Comparison of ENCODE assay signal across 8 mouse cellular contexts in the genomic region with DNA sequence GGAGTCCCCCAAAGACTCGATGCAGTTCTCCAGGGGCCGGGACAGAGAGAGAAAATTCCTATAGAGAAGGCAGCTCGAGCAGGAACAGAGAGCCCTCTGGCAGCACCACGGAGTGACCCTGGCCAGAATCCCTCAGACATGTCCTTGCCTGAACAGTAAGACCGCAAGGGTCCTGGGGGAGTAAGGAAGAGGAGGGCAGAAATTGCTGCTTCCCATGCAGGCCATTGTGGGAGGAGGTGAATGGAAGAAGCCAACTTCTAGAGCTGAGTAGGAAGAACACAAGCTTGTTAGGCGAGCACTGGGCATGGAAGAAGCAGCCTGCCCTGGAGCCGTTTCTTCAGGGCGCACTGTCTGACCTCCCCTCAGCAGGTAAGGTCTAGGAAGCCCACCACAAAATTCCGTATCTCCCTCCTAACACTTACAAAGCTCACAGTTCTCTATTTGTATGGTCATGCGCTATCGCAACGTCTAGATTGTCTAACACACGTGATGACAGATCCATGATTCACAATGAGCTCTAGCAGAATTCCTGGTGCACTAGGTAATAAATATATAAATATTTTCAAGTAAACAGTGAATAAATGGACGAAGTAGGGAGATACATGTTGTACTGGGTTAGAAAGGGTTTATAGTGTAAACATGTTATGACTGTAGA. TPM values are rescaled to one million over a fixed set of nuclear protein-coding genes. Genes with fewer than 3 reads are reported as not detected.
A peak's percentile ranks its signal among the peaks of the same experiment; 100 is the strongest.
DNase-seq lines count a peak whose midpoint lies in the region; ATAC-seq lines count a peak whose summit lies in the region.

No protein-coding gene starts in this region.

- peak; percentile 23; the same call in 1 of the 2 replicates for ATAC-seq in kidney, embryonic 15.5 days (replicated peaks; ENCODE audit: low FRiP score)
- no peak for ATAC-seq in midbrain, embryonic 14.5 days (ENCODE audit: low FRiP score, low TSS enrichment)
- ATAC-seq in erythroid progenitor cell, adult 5-6 weeks (replicated peaks; ENCODE audit: low FRiP score, poor library complexity, severe bottlenecking), result no peak

- H3K36me3 ChIP-seq in kidney, embryonic 15.5 days, result no peaks in the 10 kb centered on the region
- no peaks in the 10 kb centered on the region for H3K36me3 ChIP-seq in forebrain, embryonic 10.5 days (replicated peaks)
- H3K36me3 ChIP-seq in hindbrain, embryonic 10.5 days, result no peaks in the 10 kb centered on the region
- H3K36me3 ChIP-seq in midbrain, embryonic 14.5 days (ENCODE audit: control insufficient read depth, insufficient read depth, low read length), result no peaks in the 10 kb centered on the region

- no peaks in the 10 kb centered on the region for H3K27me3 ChIP-seq in kidney, embryonic 15.5 days
- no peaks in the 10 kb centered on the region for H3K27me3 ChIP-seq in forebrain, embryonic 10.5 days (ENCODE audit: poor library complexity, severe bottlenecking)
- H3K27me3 ChIP-seq in hindbrain, embryonic 10.5 days (ENCODE audit: insufficient read depth, poor library complexity, severe bottlenecking), result no peaks in the 10 kb centered on the region
- H3K27me3 ChIP-seq in midbrain, embryonic 14.5 days (ENCODE audit: control insufficient read depth, insufficient read depth, low read length), result no peaks in the 10 kb centered on the region

- peak overlapping the region; percentile 23 for H3K4me3 ChIP-seq in kidney, embryonic 15.5 days (replicated peaks)
- H3K4me3 ChIP-seq in forebrain, embryonic 10.5 days, result peak overlapping the region; percentile 16
- H3K4me3 ChIP-seq in hindbrain, embryonic 10.5 days, result peak overlapping the region; percentile 23; the same call in 1 of the 2 replicates
- no peak overlapping the region; the same call in 1 of the 2 replicates for H3K4me3 ChIP-seq in midbrain, embryonic 14.5 days (replicated peaks; ENCODE audit: low read depth, low read length)

- peaks cover 14% of the 10 kb centered on the region for H3K4me1 ChIP-seq in kidney, embryonic 15.5 days
- peaks cover 13% of the 10 kb centered on the region for H3K4me1 ChIP-seq in forebrain, embryonic 10.5 days
- H3K4me1 ChIP-seq in hindbrain, embryonic 10.5 days (replicated peaks), result peaks cover 13% of the 10 kb centered on the region
- peaks cover 4% of the 10 kb centered on the region; the same call in 1 of the 2 replicates for H3K4me1 ChIP-seq in midbrain, embryonic 14.5 days (ENCODE audit: control insufficient read depth, insufficient read depth, low read length)

- DNase-seq in kidney, adult 18-20 months, result no peak
- DNase-seq in forebrain, embryonic 10.5 days (ENCODE audit: extremely low spot score, low spot score), result no peak
- DNase-seq in hindbrain, embryonic 10.5 days (ENCODE audit: low spot score), result no peak
- no peak for DNase-seq in midbrain, embryonic 14.5 days
- DNase-seq in layer of hippocampus, adult 18-20 months (ENCODE audit: low spot score in 2 of 2), result no peak
- DNase-seq in frontal cortex, postnatal 14 days (ENCODE audit: low spot score in 2 of 2), result no peak

- peak overlapping the region; percentile 51 for H3K4me2 ChIP-seq in kidney, embryonic 15.5 days
- peak overlapping the region; percentile 35 for H3K4me2 ChIP-seq in midbrain, embryonic 14.5 days (ENCODE audit: low read length)

- WGBS in kidney, embryonic 15.5 days, result 59% methylated on average over 14 of the region's 14 CpGs
- WGBS in forebrain, embryonic 10.5 days, result 77% methylated on average over 14 of the region's 14 CpGs
- WGBS in hindbrain, embryonic 10.5 days, result 75% methylated on average over 14 of the region's 14 CpGs
- WGBS in midbrain, embryonic 14.5 days, result 74% methylated on average over 14 of the region's 14 CpGs

- peak overlapping the region; percentile 59; the same call in 1 of the 2 replicates for H3K27ac ChIP-seq in kidney, embryonic 15.5 days
- peak overlapping the region; percentile 74 for H3K27ac ChIP-seq in forebrain, embryonic 10.5 days
- H3K27ac ChIP-seq in hindbrain, embryonic 10.5 days, result peak overlapping the region; percentile 71; the same call in 1 of the 2 replicates
- H3K27ac ChIP-seq in midbrain, embryonic 14.5 days (replicated peaks; ENCODE audit: low read depth, low read length), result no peak overlapping the region

- H3K9me3 ChIP-seq in kidney, embryonic 15.5 days (replicated peaks), result peaks cover 3% of the 10 kb centered on the region; the same call in 1 of the 2 replicates
- H3K9me3 ChIP-seq in forebrain, embryonic 10.5 days, result peaks cover 6% of the 10 kb centered on the region; the same call in 1 of the 2 replicates
- no peaks in the 10 kb centered on the region; the same call in 1 of the 2 replicates for H3K9me3 ChIP-seq in hindbrain, embryonic 10.5 days
- H3K9me3 ChIP-seq in midbrain, embryonic 14.5 days (ENCODE audit: control insufficient read depth, low read length), result no peaks in the 10 kb centered on the region

- H3K9ac ChIP-seq in kidney, embryonic 15.5 days, result 0 out of 2 replicates have a peak overlapping the region, but pooled peaks have one; percentile 15
- no peak overlapping the region for H3K9ac ChIP-seq in midbrain, embryonic 14.5 days (replicated peaks; ENCODE audit: low read length)

RNA-seq across cellular contexts. Expression of gene Wdr89, which starts 32.9 kb away (rescaled TPM):
- 13.2 and 15.4 TPM in 2 replicates for polyA plus RNA-seq in kidney, embryonic 15.5 days (2015; fragmentation: Nextera tagmentation; extraction: Ambion mirVana)
- polyA plus RNA-seq in forebrain, embryonic 10.5 days (2016; fragmentation: Nextera tagmentation; extraction: Ambion mirVana), result 13.9 and 14.7 TPM in 2 replicates
- 9.8 and 13.3 TPM in 2 replicates for polyA plus RNA-seq in hindbrain, embryonic 10.5 days (2016; fragmentation: Nextera tagmentation; extraction: Ambion mirVana)
- polyA plus RNA-seq in midbrain, embryonic 14.5 days (2014; fragmentation: Nextera tagmentation; extraction: Ambion mirVana), result 5.4 and 6.2 TPM in 2 replicates
- total RNA-seq in layer of hippocampus, adult 18-20 months (2021), result 1 to 10 TPM; 3.5 to 3.8 TPM
- total RNA-seq in erythroid progenitor cell, adult 5-6 weeks (2015; ENCODE audit: low replicate concordance), result 4.7 and 5.9 TPM in 2 replicates
- total RNA-seq in erythroid progenitor cell, adult 5-6 weeks (2017; ENCODE audit: low replicate concordance), result 6.7 and 11.8 TPM in 2 replicates

RNA-seq across cellular contexts. Expression of gene Sgpp1, which starts 33.3 kb away (rescaled TPM):
- polyA plus RNA-seq in kidney, embryonic 15.5 days (2015; fragmentation: Nextera tagmentation; extraction: Ambion mirVana), result 14.1 and 14.3 TPM in 2 replicates
- polyA plus RNA-seq in forebrain, embryonic 10.5 days (2016; fragmentation: Nextera tagmentation; extraction: Ambion mirVana), result 5.5 and 5.8 TPM in 2 replicates
- 5.5 and 5.8 TPM in 2 replicates for polyA plus RNA-seq in hindbrain, embryonic 10.5 days (2016; fragmentation: Nextera tagmentation; extraction: Ambion mirVana)
- 12.6 and 14.6 TPM in 2 replicates for polyA plus RNA-seq in midbrain, embryonic 14.5 days (2014; fragmentation: Nextera tagmentation; extraction: Ambion mirVana)
- total RNA-seq in layer of hippocampus, adult 18-20 months (2021), result 10 to 100 TPM; 32.2 to 34.2 TPM
- 39.3 and 53.2 TPM in 2 replicates for total RNA-seq in erythroid progenitor cell, adult 5-6 weeks (2015; ENCODE audit: low replicate concordance)
- 32.9 and 42.8 TPM in 2 replicates for total RNA-seq in erythroid progenitor cell, adult 5-6 weeks (2017; ENCODE audit: low replicate concordance)
